Mouse (Mus musculus) lung, embryonic 14.5 days (tissue): ENCODE data around the gene Cdh23. TPM values are rescaled to one million over a fixed set of nuclear protein-coding genes. Genes with fewer than 3 reads are reported as not detected.

Source experiments
- ATAC-seq: fragments of 200-750 bp; cut with Nextera tagmentation; 2 replicates; pipeline ENCODE4 v1.8.0; 2017; ENCODE audit warnings: mild to moderate bottlenecking, moderate TSS enrichment, moderate library complexity; ENCODE audit not compliant: insufficient read depth
- DNase-seq: peaks from one replicate; pipeline ENCODE4 v3.0.0-alpha.2; 2015
- H3K27ac ChIP-seq: fragments of 300-500 bp; sonication (generic); 2 replicates; pipeline ENCODE4 v1.5.1; 2014; ENCODE audit warnings: low read depth, mild to moderate bottlenecking, moderate library complexity
- H3K27me3 ChIP-seq: fragments of 300-500 bp; sonication (generic); 2 replicates; pipeline ENCODE4 v1.6.1; 2014; ENCODE audit warnings: low read length, control low read depth; ENCODE audit not compliant: insufficient read depth
- H3K36me3 ChIP-seq: fragments of 300-500 bp; sonication (generic); 2 replicates; pipeline ENCODE4 v1.6.1; 2014; ENCODE audit warnings: control low read depth; ENCODE audit not compliant: insufficient read depth
- H3K4me1 ChIP-seq: fragments of 300-500 bp; sonication (generic); 2 replicates; pipeline ENCODE4 v1.6.1; 2014; ENCODE audit warnings: antibody characterized with exemption, control low read depth; ENCODE audit not compliant: insufficient read depth
- H3K4me2 ChIP-seq: fragments of 300-500 bp; sonication (generic); 2 replicates; pipeline ENCODE4 v1.6.1; 2014; ENCODE audit warnings: mild to moderate bottlenecking
- H3K4me3 ChIP-seq: fragments of 300-500 bp; sonication (generic); 2 replicates; pipeline ENCODE4 v1.5.1; 2014; ENCODE audit warnings: low read depth, low read length
- H3K9ac ChIP-seq: fragments of 300-500 bp; sonication (generic); 2 replicates; pipeline ENCODE4 v1.6.1; 2014
- H3K9me3 ChIP-seq: fragments of 300-500 bp; sonication (generic); 2 replicates; pipeline ENCODE4 v1.6.1; 2016; ENCODE audit warnings: low read depth, low read length, control low read depth
- CTCF ChIP-seq: IDR thresholded peaks from 2 replicates; pipeline ENCODE4 v1.5.1; 2016; ENCODE audit warnings: antibody characterized with exemption, low read depth
- WGBS: fragments of 180-500 bp; shearing (Covaris S2); extraction: QIAGEN DNeasy Blood & Tissue Kit; methylation state at CpG from one replicate; pipeline ENCODE4 v1.1.7; 2014; 5-methylcytosine and 5-hydroxymethylcytosine counted together
- polyA plus RNA-seq: library from polyadenylated mRNA; unstranded; fragments of >200 nt; fragmentation: Nextera tagmentation; extraction: Ambion mirVana; gene quantifications from 2 replicates; pipeline ENCODE4 v1.2.1, GENCODE M21; 2014

The Cdh23 gene
- polyA plus RNA-seq, 1 experiment from 2014 or later, result 0.26 TPM

GRCm38 (mm10) chr10:60622836-60623235 lies 73.5 kb downstream of the Cdh23 start:
- DNase-seq, result no peak
- H3K9me3 ChIP-seq, result no peaks in the 10 kb centered on the region
- WGBS, result 44% methylated on average over 12 of the region's 12 CpGs
- no peak for TF ChIP-seq CTCF
- no peak overlapping the region for H3K4me2 ChIP-seq
- H3K36me3 ChIP-seq, result no peaks in the 10 kb centered on the region
- no peaks in the 10 kb centered on the region for H3K4me1 ChIP-seq
- H3K27ac ChIP-seq, result no peak overlapping the region
- no peak overlapping the region for H3K9ac ChIP-seq
- no peak overlapping the region for H3K4me3 ChIP-seq
- H3K27me3 ChIP-seq, result no peaks in the 10 kb centered on the region
- ATAC-seq, result no peak

- Histone ChIP-seq H3K27ac (no peak overlapping the region), H3K4me2 (no peak overlapping the region), H3K27me3 (no peaks in the 10 kb centered on the region), H3K36me3 (no peaks in the 10 kb centered on the region), H3K9ac (no peak overlapping the region), H3K9me3 (no peaks in the 10 kb centered on the region), H3K4me1 (no peaks in the 10 kb centered on the region), H3K4me3 (no peak overlapping the region)
- no peak for DNase-seq
- peak; percentile 42; the same call in 1 of the 2 replicates for TF ChIP-seq CTCF
- 86% methylated on average over 8 of the region's 8 CpGs for WGBS
- no peak for ATAC-seq
Observed at GRCm38 (mm10) chr10:60621470-60622170, 74.7 kb downstream of the Cdh23 start.

- 55% methylated on average over 5 of the region's 5 CpGs for WGBS
- Histone ChIP-seq H3K27ac (no peak overlapping the region), H3K9me3 (no peaks in the 10 kb centered on the region), H3K27me3 (no peaks in the 10 kb centered on the region), H3K4me2 (no peak overlapping the region), H3K4me3 (no peak overlapping the region), H3K4me1 (no peaks in the 10 kb centered on the region), H3K36me3 (no peaks in the 10 kb centered on the region), H3K9ac (no peak overlapping the region)
- ATAC-seq (no peak), DNase-seq (no peak)
- peak; percentile 36 for TF ChIP-seq CTCF
Observed at GRCm38 (mm10) chr10:60615898-60616297, 80.4 kb downstream of the Cdh23 start.

GRCm38 (mm10) chr10:60612893-60613292 lies 83.4 kb downstream of the Cdh23 start:
- WGBS, result 27% methylated on average over 5 of the region's 5 CpGs
- no peak overlapping the region for H3K9ac ChIP-seq
- H3K4me3 ChIP-seq, result no peak overlapping the region
- H3K27me3 ChIP-seq, result no peaks in the 10 kb centered on the region
- H3K9me3 ChIP-seq, result no peaks in the 10 kb centered on the region
- TF ChIP-seq CTCF, result peak; percentile 55
- peak; percentile 13 for DNase-seq
- H3K4me1 ChIP-seq, result no peaks in the 10 kb centered on the region
- H3K27ac ChIP-seq, result no peak overlapping the region
- H3K36me3 ChIP-seq, result no peaks in the 10 kb centered on the region
- ATAC-seq, result no peak
- no peak overlapping the region for H3K4me2 ChIP-seq

- Histone ChIP-seq H3K4me2 (no peak overlapping the region), H3K27ac (no peak overlapping the region), H3K36me3 (no peaks in the 10 kb centered on the region), H3K27me3 (no peaks in the 10 kb centered on the region), H3K4me3 (no peak overlapping the region), H3K9ac (no peak overlapping the region), H3K9me3 (no peaks in the 10 kb centered on the region), H3K4me1 (no peaks in the 10 kb centered on the region)
- DNase-seq, result no peak
- no peak for TF ChIP-seq CTCF
- WGBS, result 51% methylated on average over 5 of the region's 5 CpGs
- no peak for ATAC-seq
Observed at GRCm38 (mm10) chr10:60607166-60607565, 89.1 kb downstream of the Cdh23 start.

- no peak overlapping the region for H3K9ac ChIP-seq
- no peak overlapping the region for H3K4me2 ChIP-seq
- no peak overlapping the region for H3K27ac ChIP-seq
- no peaks in the 10 kb centered on the region for H3K27me3 ChIP-seq
- H3K4me1 ChIP-seq, result no peaks in the 10 kb centered on the region
- no peak overlapping the region for H3K4me3 ChIP-seq
- no peaks in the 10 kb centered on the region for H3K36me3 ChIP-seq
- no peak for ATAC-seq
- 76% methylated on average over 6 of the region's 6 CpGs for WGBS
- TF ChIP-seq CTCF, result no peak
- no peak for DNase-seq
- no peaks in the 10 kb centered on the region for H3K9me3 ChIP-seq
Observed at GRCm38 (mm10) chr10:60606661-60607060, 89.6 kb downstream of the Cdh23 start.

GRCm38 (mm10) chr10:60602235-60602634 lies 94.1 kb downstream of the Cdh23 start:
- Histone ChIP-seq H3K9ac (no peak overlapping the region), H3K36me3 (no peaks in the 10 kb centered on the region), H3K9me3 (no peaks in the 10 kb centered on the region), H3K27me3 (no peaks in the 10 kb centered on the region), H3K4me3 (no peak overlapping the region), H3K27ac (no peak overlapping the region), H3K4me2 (no peak overlapping the region), H3K4me1 (no peaks in the 10 kb centered on the region)
- DNase-seq, result no peak
- ATAC-seq, result no peak
- WGBS, result 76% methylated on average over 11 of the region's 11 CpGs
- TF ChIP-seq CTCF, result no peak

- no peak overlapping the region for H3K9ac ChIP-seq
- WGBS, result 84% methylated on average over 6 of the region's 6 CpGs
- ATAC-seq (no peak), DNase-seq (no peak)
- no peak overlapping the region for H3K4me2 ChIP-seq
- no peaks in the 10 kb centered on the region for H3K36me3 ChIP-seq
- H3K4me3 ChIP-seq, result no peak overlapping the region
- TF ChIP-seq CTCF, result no peak
- no peak overlapping the region for H3K27ac ChIP-seq
- H3K27me3 ChIP-seq, result no peaks in the 10 kb centered on the region
- H3K4me1 ChIP-seq, result no peaks in the 10 kb centered on the region
- no peaks in the 10 kb centered on the region for H3K9me3 ChIP-seq
Observed at GRCm38 (mm10) chr10:60595166-60595565, 101.1 kb downstream of the Cdh23 start.
